Mouse (Mus musculus): ENCODE results near the gene Tmem101.

DNA sequence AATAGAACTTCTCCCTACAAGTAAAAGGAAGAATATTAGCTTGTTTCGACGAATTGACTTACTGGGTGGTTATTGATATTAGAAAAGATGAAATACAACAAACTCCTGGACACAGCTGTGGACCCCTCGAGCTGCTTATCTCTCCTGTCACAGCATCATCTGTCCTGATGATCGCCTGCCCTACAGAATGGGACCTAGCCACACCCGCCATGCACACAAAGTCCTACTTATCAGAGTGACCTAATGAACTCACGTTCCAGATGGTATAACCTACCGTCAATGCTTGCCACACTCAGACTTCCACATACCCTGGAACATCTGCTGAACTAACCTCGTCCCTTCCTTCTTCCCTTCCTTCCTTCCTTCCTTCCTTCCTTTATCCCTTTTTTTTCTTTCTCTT, 40.0 kb downstream of the Tmem101 start:
- TF ChIP-seq CTCF (IDR thresholded peaks at IDR 0.05; ENCODE audit: extremely low read depth, insufficient read length, insufficient replicate concordance, low read depth, low read length) (no peak), POLR2A (IDR thresholded peaks at IDR 0.05; ENCODE audit: low read depth, low read length) (no peak)
